Mouse (Mus musculus): ENCODE measurements at regions not wholly inside any gene's neighbourhood (a gene's known extent, or its start where the extent isn't known, plus 50 kb on each side); places are given as distances from the start of the nearest gene placed in this dataset.
A peak's percentile ranks its signal among the peaks of the same experiment; 100 is the strongest.

DNA sequence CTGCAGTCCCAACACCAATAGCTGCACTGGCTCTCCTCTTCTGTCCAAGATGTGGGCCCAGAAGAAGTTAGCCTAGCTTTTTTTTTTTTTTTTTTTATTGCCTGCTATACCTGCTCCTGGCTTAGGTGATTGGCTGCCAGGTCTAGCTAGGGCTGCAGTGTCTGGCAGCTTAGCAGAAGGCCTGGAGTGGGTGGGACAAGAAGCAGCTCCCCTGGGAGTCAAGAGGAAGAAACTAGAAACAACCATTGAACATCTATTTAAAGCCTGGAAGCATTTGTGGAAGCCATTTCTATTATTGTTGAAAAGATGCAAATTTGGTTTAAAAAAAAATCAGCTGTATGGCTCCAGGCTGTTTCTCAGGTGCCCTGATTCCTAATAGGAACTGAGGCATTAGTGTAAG, 411.2 kb upstream of the Mgmt start:
- no peaks in the 10 kb centered on the region for H3K36me3 ChIP-seq
- H3K4me1 ChIP-seq: no peaks in the 10 kb centered on the region
- H3K9ac ChIP-seq: no peak overlapping the region
- no peak for ATAC-seq
- H3K27ac ChIP-seq: no peak overlapping the region
- H3K4me3 ChIP-seq: no peak overlapping the region
- peaks cover 6% of the 10 kb centered on the region for H3K27me3 ChIP-seq (replicated peaks)
- no peaks in the 10 kb centered on the region for H3K9me3 ChIP-seq (replicated peaks)
- H3K4me2 ChIP-seq: no peak overlapping the region

DNA sequence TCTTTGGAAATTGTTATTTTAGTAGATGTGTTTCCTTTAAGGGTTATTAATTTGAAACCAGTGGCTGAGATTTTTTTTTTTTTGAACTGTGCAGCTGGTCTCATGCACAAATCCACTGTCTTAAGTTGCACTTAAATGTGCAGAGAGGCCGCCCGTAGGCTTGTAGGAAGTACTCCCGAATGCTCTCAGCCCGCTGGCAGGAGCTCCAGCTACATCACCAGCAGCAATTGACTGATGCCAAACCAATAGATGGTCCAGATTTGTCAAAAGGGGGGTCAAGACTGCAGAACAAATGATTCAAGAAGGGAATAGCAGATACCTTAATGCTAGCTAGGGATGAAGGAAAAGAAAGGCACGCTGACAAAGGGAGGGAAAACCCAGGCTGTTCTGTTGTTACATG, 406.9 kb upstream of the Mgmt start:
- H3K36me3 ChIP-seq: no peaks in the 10 kb centered on the region
- H3K27ac ChIP-seq: no peak overlapping the region
- no peak for ATAC-seq
- no peak overlapping the region for H3K4me3 ChIP-seq
- 51% methylated on average over 5 of the region's 5 CpGs for WGBS (ENCODE audit: insufficient replicate concordance)
- no peaks in the 10 kb centered on the region for H3K4me1 ChIP-seq
- peaks cover 15% of the 10 kb centered on the region; the same call in 1 of the 2 replicates for H3K27me3 ChIP-seq (replicated peaks)
- no peaks in the 10 kb centered on the region for H3K9me3 ChIP-seq (replicated peaks)
- H3K4me2 ChIP-seq: no peak overlapping the region
- no peak overlapping the region for H3K9ac ChIP-seq

DNA sequence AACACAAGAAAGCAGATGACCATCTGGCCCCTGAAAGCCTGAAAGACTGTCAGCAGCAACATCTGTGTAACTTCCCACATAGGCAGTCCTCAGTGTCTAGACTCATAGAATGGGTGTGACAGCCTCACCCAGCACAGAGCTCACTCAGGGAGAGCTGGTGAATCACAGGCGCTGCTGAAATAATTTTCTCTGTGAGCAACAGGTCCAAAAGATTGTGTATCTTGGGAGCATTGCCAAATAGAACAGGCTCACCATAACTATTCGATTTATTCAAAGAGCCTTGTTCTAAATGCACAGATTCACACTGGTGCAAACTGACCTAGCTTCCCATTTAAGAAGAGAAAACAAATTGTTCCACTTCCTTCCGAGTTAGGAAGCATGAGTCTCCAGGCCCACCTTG, 399.6 kb upstream of the Mgmt start:
- ATAC-seq: no peak
- WGBS (ENCODE audit: insufficient replicate concordance): 62% methylated on average over 3 of the region's 3 CpGs
- H3K27me3 ChIP-seq (replicated peaks): peaks cover 23% of the 10 kb centered on the region; the same call in 1 of the 2 replicates
- no peaks in the 10 kb centered on the region for H3K36me3 ChIP-seq
- H3K4me1 ChIP-seq: no peaks in the 10 kb centered on the region
- H3K4me2 ChIP-seq: no peak overlapping the region
- no peak overlapping the region for H3K27ac ChIP-seq
- H3K9me3 ChIP-seq (replicated peaks): no peaks in the 10 kb centered on the region
- no peak overlapping the region for H3K9ac ChIP-seq
- no peak overlapping the region for H3K4me3 ChIP-seq

GRCm38 (mm10) chr7:136496335-136497242, 397.8 kb upstream of the Mgmt start:
- H3K4me3 ChIP-seq: no peak overlapping the region
- H3K9ac ChIP-seq: no peak overlapping the region
- 58% methylated on average over 19 of the region's 19 CpGs for WGBS (ENCODE audit: insufficient replicate concordance)
- H3K9me3 ChIP-seq (replicated peaks): no peaks in the 10 kb centered on the region
- H3K36me3 ChIP-seq: no peaks in the 10 kb centered on the region
- no peak for ATAC-seq
- no peak overlapping the region for H3K27ac ChIP-seq
- no peaks in the 10 kb centered on the region for H3K4me1 ChIP-seq
- peaks cover 17% of the 10 kb centered on the region; the same call in 1 of the 2 replicates for H3K27me3 ChIP-seq (replicated peaks)
- no peak overlapping the region for H3K4me2 ChIP-seq

DNA sequence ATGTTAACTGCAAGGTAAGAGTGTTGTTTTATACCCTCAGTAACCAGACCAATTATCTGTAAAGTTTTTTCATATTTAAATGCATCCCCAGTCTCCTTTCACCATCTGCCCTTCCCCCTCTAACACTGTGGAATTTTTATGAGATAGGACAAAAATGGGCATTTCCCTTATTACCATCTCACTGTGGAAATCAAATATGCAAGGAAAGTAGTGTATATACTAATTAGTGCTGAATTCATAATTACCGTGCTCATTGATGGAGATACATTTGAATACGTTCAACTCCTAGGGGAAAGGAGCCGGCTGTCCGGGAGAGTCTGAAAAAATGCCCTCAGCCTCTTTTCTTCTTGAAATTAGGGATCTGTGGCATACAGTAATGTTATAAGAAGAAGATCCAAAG, 394.4 kb upstream of the Mgmt start:
- Histone ChIP-seq H3K36me3 (no peaks in the 10 kb centered on the region), H3K4me1 (no peaks in the 10 kb centered on the region), H3K27ac (no peak overlapping the region), H3K4me2 (no peak overlapping the region), H3K9ac (no peak overlapping the region), H3K9me3 (replicated peaks) (no peaks in the 10 kb centered on the region), H3K27me3 (replicated peaks) (peaks cover 21% of the 10 kb centered on the region; the same call in 1 of the 2 replicates), H3K4me3 (no peak overlapping the region)
- ATAC-seq: no peak
- WGBS (ENCODE audit: insufficient replicate concordance): 78% methylated on average over 4 of the region's 4 CpGs

DNA sequence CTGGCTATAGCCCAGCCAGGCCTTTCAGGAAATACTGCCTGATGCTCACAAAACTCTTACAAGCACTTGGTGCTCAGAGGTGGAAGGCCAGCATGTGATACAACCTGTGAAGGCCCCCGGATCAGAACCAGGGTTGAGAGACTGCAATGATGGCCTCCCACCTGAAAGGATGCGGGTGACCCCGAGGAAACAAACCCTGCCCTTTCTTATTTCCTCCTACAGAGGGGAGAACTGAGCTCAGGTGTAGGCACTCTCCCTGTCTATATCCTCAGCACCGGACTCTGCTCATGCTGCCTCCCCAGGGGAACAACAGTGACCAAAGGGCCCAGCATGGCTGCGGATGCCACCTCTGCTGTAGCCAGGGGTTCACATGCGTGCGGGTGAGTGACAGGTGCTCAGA, 393.3 kb upstream of the Mgmt start:
- no peak for ATAC-seq
- H3K27me3 ChIP-seq (replicated peaks): peaks cover 19% of the 10 kb centered on the region; the same call in 1 of the 2 replicates
- 75% methylated on average over 7 of the region's 7 CpGs for WGBS (ENCODE audit: insufficient replicate concordance)

DNA sequence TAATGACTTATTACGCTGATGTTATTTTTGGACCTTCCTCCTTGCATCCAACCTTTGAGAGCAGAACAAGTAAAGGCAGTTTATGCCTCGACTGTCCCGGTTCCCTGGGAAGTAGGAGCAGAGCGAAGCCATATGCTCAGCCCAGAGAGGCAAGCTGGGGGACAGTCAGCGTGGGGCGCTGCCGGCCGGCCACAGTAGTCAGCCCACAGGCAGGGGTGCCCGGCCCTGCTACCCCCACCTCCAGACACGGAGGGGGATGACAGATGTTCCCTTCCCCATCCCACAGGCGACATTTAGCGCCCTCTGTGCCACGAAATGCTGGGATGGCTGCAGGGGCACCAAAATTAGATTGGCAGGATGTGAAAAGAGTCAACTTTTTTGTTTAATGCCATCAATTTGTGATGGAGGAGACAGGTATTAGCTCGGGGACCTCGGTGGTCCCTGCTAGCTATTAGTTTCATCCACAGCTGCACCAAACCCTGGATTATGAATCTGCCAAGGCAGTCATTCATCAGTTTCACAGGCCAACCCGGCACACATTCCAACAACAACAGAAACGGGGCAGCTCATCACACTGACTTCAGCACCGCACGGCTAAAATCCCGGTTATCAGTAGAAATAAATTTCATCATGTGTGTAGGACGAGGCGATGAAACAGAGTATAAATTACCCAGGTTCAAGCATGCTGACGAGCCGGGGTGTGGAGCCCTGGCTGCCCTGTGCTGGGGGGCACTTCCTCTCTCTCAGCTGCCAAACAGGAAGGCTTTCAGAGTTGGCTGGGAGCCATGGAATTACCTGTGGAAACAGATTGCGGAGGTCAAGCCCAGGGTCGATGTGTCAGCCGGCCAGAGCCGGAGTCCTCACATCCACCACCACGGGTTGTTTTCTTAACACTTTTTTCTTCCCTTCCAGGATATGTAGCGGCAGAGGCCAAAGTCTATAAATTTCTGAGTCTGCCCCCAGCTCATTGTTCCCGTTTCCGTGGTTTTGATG, 392.3 kb upstream of the Mgmt start:
- H3K27me3 ChIP-seq (replicated peaks): peaks cover 8% of the 10 kb centered on the region; the same call in 1 of the 2 replicates
- no peak overlapping the region for H3K4me3 ChIP-seq
- ATAC-seq: peak; percentile 51
- H3K4me1 ChIP-seq: no peaks in the 10 kb centered on the region
- H3K27ac ChIP-seq: no peak overlapping the region
- H3K36me3 ChIP-seq: no peaks in the 10 kb centered on the region
- no peaks in the 10 kb centered on the region for H3K9me3 ChIP-seq (replicated peaks)
- no peak overlapping the region for H3K9ac ChIP-seq
- WGBS (ENCODE audit: insufficient replicate concordance): 52% methylated on average over 32 of the region's 32 CpGs
- no peak overlapping the region for H3K4me2 ChIP-seq

More for the DNA sequence above, 393.3 kb upstream of the Mgmt start:
- Histone ChIP-seq H3K4me3 (no peak overlapping the region), H3K9me3 (replicated peaks) (no peaks in the 10 kb centered on the region), H3K36me3 (no peaks in the 10 kb centered on the region), H3K4me2 (no peak overlapping the region), H3K4me1 (no peaks in the 10 kb centered on the region), H3K27ac (no peak overlapping the region), H3K9ac (no peak overlapping the region)

- no peak overlapping the region for H3K4me3 ChIP-seq
- H3K27me3 ChIP-seq (replicated peaks): no peaks in the 10 kb centered on the region
- H3K9me3 ChIP-seq (replicated peaks): no peaks in the 10 kb centered on the region
- no peak overlapping the region for H3K27ac ChIP-seq
- no peak for ATAC-seq
- H3K4me1 ChIP-seq: no peaks in the 10 kb centered on the region
- H3K4me2 ChIP-seq: no peak overlapping the region
- H3K36me3 ChIP-seq: no peaks in the 10 kb centered on the region
- WGBS (ENCODE audit: insufficient replicate concordance): 60% methylated on average over 6 of the region's 6 CpGs
- no peak overlapping the region for H3K9ac ChIP-seq
Measured at GRCm38 (mm10) chr7:136511389-136511788, 383.0 kb upstream of the Mgmt start.

GRCm38 (mm10) chr7:136515376-136515775, 379.0 kb upstream of the Mgmt start:
- Histone ChIP-seq H3K9ac (no peak overlapping the region), H3K4me2 (no peak overlapping the region), H3K27ac (no peak overlapping the region), H3K4me1 (no peaks in the 10 kb centered on the region), H3K9me3 (replicated peaks) (no peaks in the 10 kb centered on the region), H3K27me3 (replicated peaks) (no peaks in the 10 kb centered on the region), H3K4me3 (no peak overlapping the region), H3K36me3 (no peaks in the 10 kb centered on the region)
- no peak for ATAC-seq
- 60% methylated on average over 1 of the region's 1 CpGs for WGBS (ENCODE audit: insufficient replicate concordance)

- no peaks in the 10 kb centered on the region for H3K4me1 ChIP-seq
- no peaks in the 10 kb centered on the region for H3K36me3 ChIP-seq
- ATAC-seq: no peak
- no peak overlapping the region for H3K4me3 ChIP-seq
- H3K27me3 ChIP-seq (replicated peaks): no peaks in the 10 kb centered on the region
- H3K9me3 ChIP-seq (replicated peaks): no peaks in the 10 kb centered on the region
- WGBS (ENCODE audit: insufficient replicate concordance): 78% methylated on average over 9 of the region's 9 CpGs
- no peak overlapping the region for H3K4me2 ChIP-seq
- no peak overlapping the region for H3K27ac ChIP-seq
- no peak overlapping the region for H3K9ac ChIP-seq
Measured at GRCm38 (mm10) chr7:136525821-136526220, 368.6 kb upstream of the Mgmt start.

DNA sequence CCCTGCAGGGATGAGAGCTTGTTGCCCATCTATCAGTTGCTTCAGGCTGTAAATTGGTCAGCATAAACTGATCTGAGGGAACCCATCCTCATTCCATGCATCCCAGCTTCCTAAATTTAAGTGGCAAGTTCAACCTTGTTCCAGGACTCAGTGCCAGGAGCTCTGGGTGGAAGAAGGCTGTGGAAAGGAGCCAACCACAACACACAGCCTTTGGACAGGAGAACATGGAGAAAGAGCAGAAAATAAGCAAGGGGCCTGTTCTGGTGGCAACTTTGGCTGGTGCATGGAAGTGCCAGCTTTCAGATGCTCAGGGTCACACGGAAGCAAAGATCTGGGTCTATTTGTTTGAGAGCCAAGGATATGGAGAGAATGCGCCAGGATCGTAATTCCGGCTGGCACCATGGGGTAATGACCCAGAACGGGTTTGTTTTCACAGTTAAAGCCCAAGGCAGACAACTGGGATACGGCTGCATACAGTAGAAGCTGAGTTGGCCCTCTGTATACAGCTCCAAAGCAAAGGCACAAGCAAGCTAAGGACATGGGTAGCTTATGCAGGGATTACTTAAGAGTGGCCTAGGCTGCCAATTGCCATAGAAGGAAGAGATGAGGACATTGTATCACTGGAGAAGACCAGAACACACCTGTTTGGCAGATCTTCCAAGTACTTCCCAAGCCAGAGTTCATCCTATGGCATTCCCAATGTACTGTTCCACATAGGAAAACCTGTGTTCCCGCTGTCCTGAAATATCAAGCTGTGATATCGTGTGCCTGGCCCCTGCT, 364.2 kb upstream of the Mgmt start:
- no peak for ATAC-seq
- H3K4me1 ChIP-seq: no peaks in the 10 kb centered on the region
- WGBS (ENCODE audit: insufficient replicate concordance): 72% methylated on average over 8 of the region's 8 CpGs

More for the DNA sequence above, 364.2 kb upstream of the Mgmt start:
- Histone ChIP-seq H3K27ac (no peak overlapping the region), H3K27me3 (replicated peaks) (no peaks in the 10 kb centered on the region), H3K9me3 (replicated peaks) (no peaks in the 10 kb centered on the region), H3K36me3 (no peaks in the 10 kb centered on the region), H3K4me3 (no peak overlapping the region), H3K9ac (no peak overlapping the region), H3K4me2 (no peak overlapping the region)

All from liver, embryonic 12.5 days (tissue).